Mouse (Mus musculus): Measurements from ENCODE around the gene Jam2.

Jam2 gene

GRCm38 (mm10) chr16:84779718-84780117, 5.8 kb downstream of the Jam2 start:
- DNase-seq (ENCODE audit: low read depth, low spot score) = no peak

GRCm38 (mm10) chr16:84783279-84783678, 9.4 kb downstream of the Jam2 start:
- no peak for DNase-seq (ENCODE audit: low read depth, low spot score)

GRCm38 (mm10) chr16:84784966-84785365, 11.0 kb downstream of the Jam2 start:
- DNase-seq (ENCODE audit: low read depth, low spot score) = no peak

- DNase-seq (ENCODE audit: low read depth, low spot score) = no peak
Measured at GRCm38 (mm10) chr16:84790595-84791165, 16.8 kb downstream of the Jam2 start.

GRCm38 (mm10) chr16:84793401-84793800, 19.5 kb downstream of the Jam2 start:
- no peak for DNase-seq (ENCODE audit: low read depth, low spot score)

- DNase-seq (ENCODE audit: low read depth, low spot score) = no peak
Measured at GRCm38 (mm10) chr16:84795337-84795736, 21.4 kb downstream of the Jam2 start.

- no peak for DNase-seq (ENCODE audit: low read depth, low spot score)
Measured at GRCm38 (mm10) chr16:84796678-84797077, 22.8 kb downstream of the Jam2 start.

- DNase-seq (ENCODE audit: low read depth, low spot score) = no peak
Measured at GRCm38 (mm10) chr16:84800038-84800437, 26.1 kb downstream of the Jam2 start.

- no peak for DNase-seq (ENCODE audit: low read depth, low spot score)
Measured at GRCm38 (mm10) chr16:84802217-84802616, 28.3 kb downstream of the Jam2 start.

- no peak for DNase-seq (ENCODE audit: low read depth, low spot score)
Measured at GRCm38 (mm10) chr16:84804866-84805265, 30.9 kb downstream of the Jam2 start.

GRCm38 (mm10) chr16:84806175-84806574, 32.3 kb downstream of the Jam2 start:
- DNase-seq (ENCODE audit: low read depth, low spot score) = no peak

- no peak for DNase-seq (ENCODE audit: low read depth, low spot score)
Measured at GRCm38 (mm10) chr16:84807874-84808273, 34.0 kb downstream of the Jam2 start.

- DNase-seq (ENCODE audit: low read depth, low spot score) = no peak
Measured at GRCm38 (mm10) chr16:84810254-84810653, 36.3 kb downstream of the Jam2 start.

GRCm38 (mm10) chr16:84813852-84814251, 39.9 kb downstream of the Jam2 start:
- no peak for DNase-seq (ENCODE audit: low read depth, low spot score)

- DNase-seq (ENCODE audit: low read depth, low spot score) = no peak
Measured at GRCm38 (mm10) chr16:84814511-84814910, 40.6 kb downstream of the Jam2 start.

GRCm38 (mm10) chr16:84817423-84817822, 43.5 kb downstream of the Jam2 start:
- no peak for DNase-seq (ENCODE audit: low read depth, low spot score)

GRCm38 (mm10) chr16:84825009-84825408, 51.1 kb downstream of the Jam2 start:
- no peak for DNase-seq (ENCODE audit: low read depth, low spot score)

- DNase-seq (ENCODE audit: low read depth, low spot score) = no peak
Measured at GRCm38 (mm10) chr16:84831696-84832095, 57.8 kb downstream of the Jam2 start.

- DNase-seq (ENCODE audit: low read depth, low spot score) = no peak
Measured at GRCm38 (mm10) chr16:84832736-84833135, 58.8 kb downstream of the Jam2 start.

GRCm38 (mm10) chr16:84834344-84834743, 60.4 kb downstream of the Jam2 start:
- DNase-seq (ENCODE audit: low read depth, low spot score) = no peak

- peak; percentile 81 for DNase-seq (ENCODE audit: low read depth, low spot score)
Measured at GRCm38 (mm10) chr16:84834745-84835440, 61.0 kb downstream of the Jam2 start, which contains the start of gene Gabpa. TSS of gene Gabpa (plus strand) at chr16:84834925.

GRCm38 (mm10) chr16:84835441-84835822, 61.5 kb downstream of the Jam2 start, which contains the start of gene Atp5j:
TSS of gene Atp5j (minus strand) at chr16:84835625.
- no peak for DNase-seq (ENCODE audit: low read depth, low spot score)
